Mouse (Mus musculus) mature B cell (primary cell): ENCODE data around the gene Fktn.

ENCODE experiments used
- in situ Hi-C: fragments of 300-500 bp; cut with MboI; formaldehyde crosslinking; loops from 2 replicates; pipeline ENCODE4 v1.14.3; 2019

Fktn gene

GRCm38 (mm10) chr4:53825821-53826605 is 112.2 kb downstream of the Fktn start, which contains the start of gene Tmem38b:
Tmem38b (plus strand) TSS chr4:53826045.
- in situ Hi-C loops = no loop called here

GRCm38 (mm10) chr4:53826641-53827248 is 112.9 kb downstream of the Fktn start:
- in situ Hi-C loops = no loop called here
